Mouse (Mus musculus) R1 (cell line): Measurements from ENCODE around the gene Slc29a1.
A peak's percentile ranks its signal among the peaks of the same experiment; 100 is the strongest.
"Not testable (repeated sequence)": the region's sequence is repeated elsewhere in the genome, so short reads cannot be mapped to it uniquely, and the experiment has no call there.

ENCODE experiments used
- DNase-seq: peaks from one replicate; pipeline ENCODE4 v3.0.0-alpha.2; 2018; ENCODE audit warnings: low read depth, low spot score

The Slc29a1 gene

GRCm38 (mm10) chr17:45599446-45600242 lies at the start of gene Slc29a1:
Slc29a1 (minus strand) TSS chr17:45599606.
- DNase-seq: peak; percentile 88

DNA sequence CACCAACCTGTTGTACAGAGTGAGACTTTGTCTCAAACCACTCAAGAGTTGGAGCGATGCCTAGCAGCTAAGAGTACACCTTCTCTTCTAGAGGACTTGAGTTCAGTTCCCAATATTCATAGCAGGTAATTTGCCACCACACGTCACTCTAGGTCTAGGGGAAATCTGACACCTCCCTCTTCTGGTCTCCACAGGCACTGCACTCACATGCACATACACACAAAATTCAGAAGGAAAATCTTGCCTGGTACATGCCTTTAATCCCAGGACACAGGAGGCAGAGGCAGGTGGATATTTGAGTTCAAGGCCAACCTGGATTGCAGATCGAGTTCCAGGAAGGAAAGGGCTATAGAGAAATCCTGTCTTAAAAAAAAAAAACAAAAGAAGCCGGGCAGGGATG lies 44.8 kb upstream of the Slc29a1 start:
- DNase-seq: peak; percentile 60

- peak; percentile 86 for DNase-seq
These were observed 43.3 kb upstream of the Slc29a1 start for GRCm38 (mm10) chr17:45642701-45643100.

DNA sequence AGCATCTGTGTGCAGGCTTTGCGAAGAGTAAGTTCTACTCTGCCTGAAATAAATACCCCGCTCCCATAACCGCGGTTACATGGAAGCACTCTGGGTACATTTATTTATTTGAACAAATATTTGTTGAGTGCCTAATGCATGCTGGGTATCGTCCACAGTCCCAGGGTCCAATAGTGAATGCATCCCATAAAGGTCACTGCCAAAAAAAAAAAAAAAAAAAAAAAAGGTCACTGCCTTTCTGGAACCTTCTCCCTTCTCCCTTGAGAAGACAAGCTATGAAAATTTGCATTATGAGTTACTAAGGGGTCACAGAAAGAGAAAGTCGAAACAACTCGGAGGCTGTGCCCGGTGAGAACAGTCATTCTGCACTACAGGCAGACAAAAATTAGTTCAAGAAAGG lies 42.6 kb upstream of the Slc29a1 start:
- DNase-seq: no peak

- DNase-seq: no peak
These were observed 39.3 kb upstream of the Slc29a1 start for GRCm38 (mm10) chr17:45638596-45639295.

GRCm38 (mm10) chr17:45634033-45634432 lies 34.6 kb upstream of the Slc29a1 start:
- no peak for DNase-seq

DNA sequence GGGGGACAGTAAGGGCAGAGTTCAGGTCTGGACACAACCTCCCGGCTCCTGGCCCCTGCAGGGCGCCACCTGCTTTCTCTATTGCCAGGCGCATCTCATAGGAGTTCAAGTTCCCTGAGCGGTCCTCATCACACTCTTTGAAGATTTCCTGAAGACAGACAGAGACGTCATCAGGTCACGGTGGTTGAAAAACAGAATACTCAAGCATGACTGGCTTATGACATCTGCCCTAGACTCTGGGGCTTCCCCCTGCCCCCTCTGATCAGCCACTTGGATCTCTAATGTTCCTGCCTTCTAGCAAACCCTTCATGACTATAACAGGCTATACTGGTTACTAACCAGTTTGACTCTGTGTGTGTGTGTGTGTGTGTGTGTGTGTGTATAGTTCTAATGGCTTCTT lies 32.5 kb upstream of the Slc29a1 start:
- DNase-seq: no peak

GRCm38 (mm10) chr17:45630992-45631391 lies 31.6 kb upstream of the Slc29a1 start:
- DNase-seq: no peak

- peak; percentile 91 for DNase-seq
These were observed 30.7 kb upstream of the Slc29a1 start for GRCm38 (mm10) chr17:45629861-45630694.

DNA sequence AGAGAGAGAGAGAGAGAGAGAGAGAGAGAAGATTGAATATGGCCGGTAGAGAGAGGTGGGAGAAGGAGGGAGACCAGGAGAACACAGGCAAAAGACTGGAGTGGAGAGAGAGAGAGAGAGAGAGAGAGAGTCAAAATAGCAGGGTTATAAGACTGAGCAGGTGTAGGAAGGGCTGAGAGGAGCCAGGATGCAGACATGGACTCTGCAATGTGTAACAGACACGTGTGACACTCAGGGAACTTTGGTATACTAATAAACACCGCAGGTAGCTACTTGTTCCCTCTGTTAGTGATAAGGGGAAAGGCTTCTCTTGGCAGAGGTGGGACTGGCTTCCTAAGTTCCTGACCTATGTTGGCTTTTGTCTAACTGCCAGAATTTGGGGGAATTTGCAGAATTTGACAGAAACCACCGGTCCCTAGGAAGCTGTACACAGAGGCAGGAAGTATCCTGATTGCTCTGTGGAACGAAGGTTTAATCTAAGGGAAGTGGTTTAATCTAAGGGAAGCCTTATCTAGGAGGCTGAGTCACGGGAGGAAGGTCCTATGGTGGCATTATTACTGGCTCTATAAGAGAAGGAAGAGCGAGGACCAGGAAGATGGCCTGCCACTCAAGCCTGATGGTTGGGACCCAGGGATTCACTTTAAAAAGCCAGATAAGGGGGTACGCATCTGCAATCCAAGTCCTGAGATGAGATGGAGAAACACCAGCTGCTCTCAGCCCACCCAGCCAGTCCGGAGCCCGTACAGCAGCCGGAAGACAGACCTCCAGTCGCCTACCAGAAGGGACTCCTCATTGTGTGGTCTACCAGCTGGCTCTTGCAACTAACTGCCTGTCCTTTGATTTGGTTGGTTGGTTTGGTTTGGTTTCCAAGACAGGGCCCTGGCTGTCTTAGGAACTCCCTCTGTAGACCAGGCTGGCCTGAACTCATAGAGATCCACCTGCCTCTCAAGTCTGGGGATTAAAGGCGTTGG lies 29.8 kb upstream of the Slc29a1 start:
- no peak for DNase-seq

DNA sequence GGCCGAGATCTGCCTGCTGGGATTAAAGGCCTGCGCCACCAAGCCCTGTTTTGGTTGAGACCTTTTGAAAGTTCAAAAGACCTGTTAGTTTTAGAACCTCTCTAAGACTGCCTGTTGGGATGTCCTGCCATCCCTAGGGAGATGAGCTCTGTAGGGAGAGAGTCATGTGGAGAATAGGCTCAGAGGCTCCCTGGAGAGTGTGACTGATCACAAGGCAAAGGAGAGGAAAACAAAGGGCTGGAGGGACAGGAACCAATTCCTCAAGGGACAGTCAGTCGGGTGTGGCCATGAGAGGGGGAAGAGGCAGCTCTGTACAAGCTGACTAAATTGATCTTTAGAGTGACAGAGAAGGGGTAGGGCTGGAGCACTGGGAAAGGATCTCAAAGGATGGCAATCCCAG lies 28.8 kb upstream of the Slc29a1 start:
- DNase-seq: no peak

DNA sequence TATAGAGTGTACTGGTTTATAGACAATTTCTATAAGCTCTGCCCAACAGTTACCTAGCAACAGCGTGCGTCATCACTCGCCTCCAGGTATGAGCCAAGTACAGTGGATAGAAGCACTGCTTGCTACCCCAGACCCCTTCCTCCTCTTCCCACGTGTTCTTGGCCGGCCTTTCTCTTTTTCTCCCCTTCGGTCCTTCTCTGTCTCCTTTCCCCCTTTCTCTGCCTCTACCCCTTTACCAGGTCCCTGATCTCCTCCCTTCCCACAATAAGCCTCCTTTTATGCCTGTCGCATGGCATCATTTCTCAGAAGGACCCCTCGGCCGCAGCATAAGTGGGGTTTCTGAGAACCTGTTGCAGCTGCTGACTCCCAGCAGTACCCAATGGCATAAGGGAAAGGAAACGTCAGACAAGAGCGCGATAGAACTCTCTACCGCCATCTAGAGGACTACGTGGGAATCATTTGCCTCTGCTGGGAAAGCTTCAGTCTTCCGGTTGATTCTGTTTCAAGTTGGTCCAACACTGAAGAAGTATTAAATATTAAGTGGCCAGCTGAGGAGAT lies 27.2 kb upstream of the Slc29a1 start:
- DNase-seq: peak; percentile 95

GRCm38 (mm10) chr17:45623425-45623824 lies 24.0 kb upstream of the Slc29a1 start:
- DNase-seq: not testable (repeated sequence)

DNA sequence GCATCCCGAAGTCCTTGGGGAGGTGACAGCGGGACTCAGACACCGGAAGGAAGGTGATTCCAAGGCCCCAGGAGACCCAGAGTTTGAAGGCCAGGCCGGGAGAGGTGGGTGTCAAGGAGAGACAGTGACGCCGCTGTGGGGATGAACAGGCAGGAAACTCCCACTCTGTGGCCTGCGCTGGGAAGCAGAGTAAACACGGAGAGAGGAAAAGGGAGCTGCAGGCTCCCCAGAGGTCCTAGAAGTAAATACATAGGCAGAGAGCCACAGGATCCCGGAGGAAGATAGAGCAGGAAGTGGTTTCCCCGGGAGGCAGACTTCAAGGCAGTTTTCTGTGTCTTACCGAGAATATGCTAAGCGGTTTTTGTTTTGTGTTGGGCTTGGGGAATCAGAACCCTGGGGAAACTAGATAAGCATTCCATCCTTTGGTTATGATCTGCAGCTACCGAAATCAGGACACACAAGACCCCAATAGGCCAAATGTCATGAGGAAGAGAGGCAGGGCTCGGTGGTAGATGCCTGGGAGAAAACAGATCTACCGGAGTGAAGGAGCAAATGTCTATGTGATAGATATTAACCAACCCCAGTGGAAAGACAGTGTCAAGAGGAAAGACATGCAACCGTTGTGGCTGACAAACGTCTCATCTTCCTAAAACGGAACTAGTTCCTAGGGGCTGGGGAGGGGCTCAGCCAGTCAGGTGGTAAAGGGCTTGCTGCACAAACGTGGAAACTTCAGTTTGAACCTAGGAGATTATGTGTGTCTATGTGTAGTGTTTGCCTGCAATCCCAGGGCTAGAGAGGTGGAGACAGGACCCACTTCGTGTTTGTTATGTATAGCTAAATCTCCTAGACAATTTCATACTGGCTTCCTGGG lies 20.2 kb upstream of the Slc29a1 start:
- peak; percentile 91 for DNase-seq

DNA sequence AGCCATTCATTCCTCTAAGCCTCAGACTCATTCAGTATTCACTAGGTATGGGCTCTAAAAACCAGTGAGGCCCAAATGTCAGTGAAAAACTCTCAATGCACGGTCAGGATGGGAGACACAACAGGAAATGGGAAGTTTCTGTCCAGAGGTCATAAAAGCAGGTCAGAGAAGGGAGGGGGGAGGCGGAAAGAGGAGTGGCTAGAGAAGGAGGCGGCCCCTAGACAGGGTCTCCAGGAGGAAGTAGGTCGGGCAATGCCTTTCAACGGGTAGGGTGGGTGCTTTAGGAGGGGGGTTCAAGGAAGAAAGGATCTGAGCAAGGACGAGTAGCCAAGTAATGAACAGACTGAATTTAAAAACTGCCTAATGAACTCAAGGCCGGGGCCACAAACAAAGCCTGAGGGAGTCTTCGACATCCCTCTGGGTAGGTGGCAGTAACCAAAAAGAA lies 19.6 kb upstream of the Slc29a1 start:
- peak; percentile 97 for DNase-seq

- peak; percentile 90 for DNase-seq
These were observed 18.2 kb upstream of the Slc29a1 start for GRCm38 (mm10) chr17:45617655-45618054.

DNA sequence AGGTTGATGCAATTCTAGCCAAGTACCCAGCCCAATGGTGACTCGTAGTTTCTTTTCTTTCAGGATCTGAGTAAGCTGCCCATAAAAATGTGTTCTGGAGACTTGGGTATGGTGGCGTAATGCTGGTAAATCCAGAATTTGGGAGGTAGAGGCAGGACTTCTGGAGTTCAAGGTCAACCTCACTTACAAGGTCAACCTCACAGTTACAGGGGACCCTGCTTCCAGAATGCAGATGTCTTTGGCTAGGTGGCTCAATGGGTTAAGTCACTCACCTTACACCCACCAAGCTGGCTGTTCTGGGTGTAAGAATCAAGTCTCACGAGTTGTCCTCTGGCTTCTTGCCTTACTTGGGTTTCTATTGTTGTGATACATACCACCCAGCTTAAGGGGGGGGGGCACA lies 17.3 kb upstream of the Slc29a1 start:
- DNase-seq: peak; percentile 66

DNA sequence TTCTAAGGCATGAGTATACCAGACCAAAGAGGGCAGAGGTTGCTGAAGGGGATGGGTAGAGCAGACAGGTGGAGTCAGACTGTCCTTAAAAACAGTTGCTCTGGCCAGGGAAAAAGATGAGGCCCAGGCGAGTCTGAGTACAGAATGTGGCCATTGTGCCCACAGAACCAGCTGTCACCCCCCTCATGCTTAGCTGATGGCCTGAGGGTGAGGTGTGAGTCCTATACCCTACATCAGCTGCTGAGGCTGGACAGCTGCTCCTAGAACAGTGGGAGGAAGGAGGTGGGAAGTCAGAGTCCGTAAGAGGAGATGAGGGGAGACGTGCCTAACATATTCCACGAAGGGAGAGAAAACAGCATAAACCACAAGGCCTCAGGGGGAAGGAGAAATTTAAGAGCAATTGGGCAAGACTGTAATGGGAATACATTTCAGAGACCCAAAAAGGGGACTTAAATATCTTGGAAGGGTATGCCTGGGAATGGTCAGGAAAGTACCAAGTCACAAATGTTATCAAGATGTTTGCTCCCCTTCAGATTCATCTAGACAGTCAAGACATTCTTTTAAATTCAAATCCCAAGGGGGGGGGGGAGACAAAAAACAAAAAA lies 16.7 kb upstream of the Slc29a1 start:
- DNase-seq: no peak

DNA sequence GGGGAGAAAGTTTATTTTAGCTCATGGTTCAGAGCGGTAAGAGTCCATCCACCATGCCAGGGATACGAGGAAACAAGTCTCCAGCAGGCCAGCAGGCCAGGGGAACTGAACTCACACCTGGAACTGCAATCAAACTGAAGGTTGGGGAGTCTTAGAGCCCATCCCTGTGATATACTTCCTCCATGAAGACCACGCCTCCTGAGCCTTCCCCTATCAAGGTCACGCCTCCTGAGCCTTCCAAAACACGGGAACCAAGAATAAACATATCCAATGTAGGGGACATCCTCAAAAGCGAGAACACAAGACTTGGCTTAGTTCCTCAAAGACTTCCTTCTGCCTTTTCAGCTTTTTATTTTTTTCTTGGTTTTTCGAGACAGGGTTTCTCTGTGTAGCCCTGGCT lies 13.5 kb upstream of the Slc29a1 start:
- peak; percentile 90 for DNase-seq
